Mouse (Mus musculus) C2C12 (cell line): ENCODE results near the gene Scarb1. TPM values are rescaled to one million over a fixed set of nuclear protein-coding genes. Genes with fewer than 3 reads are reported as not detected.

Experiments used
- H3K27me3 ChIP-seq: one replicate; pipeline ENCODE4 v1.6.1; 2011; ENCODE audit not compliant: control insufficient read depth, insufficient read depth, insufficient read length
- H3K36me3 ChIP-seq: one replicate; pipeline ENCODE4 v1.6.1; 2011; ENCODE audit not compliant: control insufficient read depth, insufficient read depth
- H3K4me3 ChIP-seq: one replicate; pipeline ENCODE4 v1.5.1; 2011; ENCODE audit warnings: mild to moderate bottlenecking, control low read depth; ENCODE audit not compliant: poor library complexity, insufficient read depth, severe bottlenecking
- H3K79me2 ChIP-seq: one replicate; pipeline ENCODE4 v1.6.1; 2011; ENCODE audit not compliant: control insufficient read depth, insufficient read depth
- H3K79me3 ChIP-seq: one replicate; pipeline ENCODE4 v1.6.1; 2011; ENCODE audit warnings: low read depth, control low read depth
- H3ac ChIP-seq: one replicate; pipeline ENCODE3; 2011; ENCODE audit warnings: low read depth; ENCODE audit not compliant: control insufficient read depth, insufficient read length
- CEBPB ChIP-seq: IDR thresholded peaks from one replicate; pipeline ENCODE4 v1.6.1; 2011; ENCODE audit warnings: low read depth, mild to moderate bottlenecking, control low read depth, moderate library complexity
- CTCF ChIP-seq: IDR thresholded peaks from one replicate; pipeline ENCODE4 v1.5.1; 2011; ENCODE audit not compliant: control insufficient read depth, insufficient read depth, insufficient read length
- FOSL1 ChIP-seq: IDR thresholded peaks from one replicate; pipeline ENCODE4 v1.8.0; 2011; ENCODE audit warnings: mild to moderate bottlenecking, low read length; ENCODE audit not compliant: poor library complexity, insufficient read depth, severe bottlenecking
- MAX ChIP-seq: IDR thresholded peaks from one replicate; pipeline ENCODE4 v1.6.1; 2011; ENCODE audit warnings: mild to moderate bottlenecking, control low read depth
- MYOD1 ChIP-seq: IDR thresholded peaks from one replicate; pipeline ENCODE4 v1.6.1; 2011; ENCODE audit warnings: low read depth; ENCODE audit not compliant: control insufficient read depth, insufficient read length
- MYOG ChIP-seq: IDR thresholded peaks from one replicate; pipeline ENCODE4 v1.6.1; 2011; ENCODE audit not compliant: control insufficient read depth, insufficient read length; ENCODE audit errors: extremely low read depth
- USF1 ChIP-seq: IDR thresholded peaks from one replicate; pipeline ENCODE4 v1.6.1; 2011; ENCODE audit warnings: low read depth, mild to moderate bottlenecking, control low read depth, moderate library complexity
- polyA plus RNA-seq: library from polyadenylated mRNA; unstranded; fragments of >200 nt; fragmentation: generic; extraction: Trizol; gene quantifications from one replicate; pipeline ENCODE4 v1.2.1, GENCODE M21; 2012; ENCODE audit warnings: missing spikeins

Gene Scarb1
- polyA plus RNA-seq, 1 experiment: 31.4 TPM

DNA sequence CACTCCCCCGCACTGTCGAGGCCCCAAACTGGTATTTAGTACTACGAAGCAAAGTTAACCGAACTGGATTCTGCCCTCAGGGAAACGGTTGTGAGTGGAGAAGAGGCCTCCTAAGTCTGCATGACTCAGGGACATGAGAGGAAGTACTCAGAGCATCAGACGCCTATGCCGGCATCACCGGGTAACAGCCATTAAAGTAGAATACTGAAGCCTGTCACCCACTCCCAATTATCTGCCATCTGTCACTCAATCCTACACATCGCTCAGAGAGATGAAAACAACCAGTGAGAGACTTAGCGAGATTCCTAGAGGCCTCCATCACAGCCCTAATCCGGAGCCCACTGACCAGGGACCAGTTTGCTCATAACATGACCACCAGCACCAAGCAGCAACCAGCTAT lies 26.9 kb downstream of the Scarb1 start:
- H3K79me2 ChIP-seq: no peaks in the 10 kb centered on the region
- H3K4me3 ChIP-seq: no peak overlapping the region
- TF ChIP-seq MYOG (no peak), MYOD1 (no peak), USF1 (no peak), FOSL1 (no peak), CTCF (no peak), CEBPB (no peak), MAX (no peak)
- no peaks in the 10 kb centered on the region for H3K36me3 ChIP-seq
- no peaks in the 10 kb centered on the region for H3K27me3 ChIP-seq
- H3ac ChIP-seq: no peak overlapping the region
- peaks cover 2% of the 10 kb centered on the region for H3K79me3 ChIP-seq

DNA sequence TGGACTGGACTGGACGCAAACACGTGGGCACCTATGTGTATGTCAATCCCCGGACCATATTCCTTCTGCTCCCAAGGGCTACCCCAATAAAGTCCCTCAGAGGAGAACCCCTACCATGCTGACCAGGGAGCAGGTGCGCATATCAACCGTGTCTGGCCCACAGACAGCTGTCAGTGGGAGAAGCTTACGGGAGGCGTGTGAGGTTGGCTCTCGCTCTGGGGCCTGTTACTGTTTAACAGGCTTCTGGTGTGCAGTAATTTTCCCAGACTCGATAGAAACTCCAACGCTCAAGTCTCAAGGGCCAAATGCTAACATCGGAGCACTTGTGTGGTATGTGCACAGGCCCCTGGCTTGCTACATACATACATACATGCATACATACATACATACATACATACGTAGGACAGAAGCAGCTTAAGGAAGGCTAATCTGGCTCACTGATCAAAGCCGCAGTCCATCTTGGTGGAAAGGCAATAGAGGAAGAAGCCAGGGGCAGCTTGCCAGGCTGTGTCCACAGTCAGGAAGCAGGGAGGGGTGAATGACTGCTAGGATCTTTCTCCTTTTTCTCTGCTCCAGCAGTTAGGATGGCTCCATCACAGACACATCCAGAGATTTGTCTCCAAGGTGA lies 27.8 kb downstream of the Scarb1 start:
- Histone ChIP-seq H3ac (no peak overlapping the region), H3K36me3 (no peaks in the 10 kb centered on the region), H3K27me3 (no peaks in the 10 kb centered on the region), H3K79me2 (no peaks in the 10 kb centered on the region), H3K4me3 (no peak overlapping the region), H3K79me3 (peaks cover 2% of the 10 kb centered on the region)
- TF ChIP-seq FOSL1 (no peak), USF1 (no peak), MAX (no peak), CTCF (no peak), MYOD1 (no peak), CEBPB (no peak), MYOG (no peak)

DNA sequence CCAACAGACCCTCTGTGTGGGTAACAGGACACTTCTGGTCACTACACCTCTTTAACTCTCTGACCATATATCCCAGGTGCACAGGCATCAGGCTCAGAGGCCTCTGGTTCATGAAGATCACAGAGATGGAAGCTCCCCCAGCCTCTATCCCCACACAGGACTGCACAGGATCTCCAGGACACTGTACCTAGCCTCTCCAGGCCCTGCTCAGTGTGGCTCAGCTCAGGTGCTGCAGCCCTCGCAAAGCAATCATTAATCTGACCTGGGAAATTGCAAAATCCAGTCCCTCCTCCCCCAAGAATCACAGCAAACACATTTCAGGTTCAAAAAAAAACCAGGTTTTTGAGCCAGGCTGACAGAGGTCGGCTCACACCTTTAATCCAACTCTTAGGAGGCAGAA lies 29.9 kb downstream of the Scarb1 start:
- Histone ChIP-seq H3K79me2 (no peaks in the 10 kb centered on the region), H3ac (no peak overlapping the region), H3K36me3 (no peaks in the 10 kb centered on the region), H3K4me3 (no peak overlapping the region), H3K79me3 (no peaks in the 10 kb centered on the region), H3K27me3 (no peaks in the 10 kb centered on the region)
- TF ChIP-seq MYOD1 (no peak), USF1 (no peak), FOSL1 (no peak), MAX (no peak)

DNA sequence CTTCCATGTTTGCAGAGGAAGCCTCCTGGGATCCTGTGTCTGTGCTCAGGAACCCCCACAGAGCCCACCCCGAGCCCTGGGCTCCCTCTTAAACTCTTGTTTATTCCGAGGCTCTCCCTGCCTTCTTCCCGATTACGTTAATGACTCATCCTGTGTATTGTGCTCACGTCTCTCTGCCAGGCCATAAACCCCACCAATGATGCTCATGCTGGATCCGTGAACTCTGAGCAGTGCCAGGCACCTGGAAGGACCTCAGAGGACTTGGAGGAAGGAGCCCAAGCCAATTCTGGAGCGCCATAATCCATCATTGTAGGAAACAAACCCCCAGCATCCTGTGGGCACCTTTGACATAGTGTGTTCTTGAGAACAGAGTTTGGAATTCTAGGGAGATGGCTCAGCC lies 31.7 kb downstream of the Scarb1 start:
- H3K79me2 ChIP-seq: no peaks in the 10 kb centered on the region
- no peak overlapping the region for H3ac ChIP-seq
- no peaks in the 10 kb centered on the region for H3K79me3 ChIP-seq
- no peaks in the 10 kb centered on the region for H3K27me3 ChIP-seq
- TF ChIP-seq CEBPB (no peak), MYOD1 (no peak), USF1 (no peak), CTCF (no peak), MYOG (no peak), MAX (no peak), FOSL1 (no peak)
- no peaks in the 10 kb centered on the region for H3K36me3 ChIP-seq
- no peak overlapping the region for H3K4me3 ChIP-seq

- no peak overlapping the region for H3ac ChIP-seq
These were observed 34.1 kb downstream of the Scarb1 start for GRCm38 (mm10) chr5:125306824-125307223.

DNA sequence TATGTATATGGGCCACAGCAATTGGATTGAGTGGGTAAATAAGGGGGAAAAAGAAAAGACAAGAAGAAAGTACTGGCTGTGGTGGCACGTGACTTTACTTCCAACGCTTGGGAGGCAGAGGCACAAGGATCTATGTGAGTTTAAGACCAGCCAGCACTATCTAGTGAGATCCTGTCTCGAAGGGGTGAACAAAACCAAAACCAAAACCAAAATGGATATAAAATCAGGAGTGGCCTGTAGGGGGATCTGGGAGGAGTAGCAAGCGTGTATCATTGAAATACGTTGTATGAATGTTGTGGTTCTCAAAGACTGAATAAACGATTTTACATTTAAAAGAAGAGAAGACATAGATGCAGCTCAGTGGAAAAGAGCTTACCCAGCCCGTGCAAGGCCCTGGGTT lies 34.5 kb downstream of the Scarb1 start:
- H3K27me3 ChIP-seq: no peaks in the 10 kb centered on the region
- no peaks in the 10 kb centered on the region for H3K79me3 ChIP-seq
- peaks cover 3% of the 10 kb centered on the region for H3K36me3 ChIP-seq
- no peaks in the 10 kb centered on the region for H3K79me2 ChIP-seq
- no peak overlapping the region for H3K4me3 ChIP-seq
- TF ChIP-seq CEBPB (no peak), MYOD1 (no peak), CTCF (no peak), USF1 (no peak), FOSL1 (no peak), MAX (no peak), MYOG (no peak)
- no peak overlapping the region for H3ac ChIP-seq

More at GRCm38 (mm10) chr5:125306824-125307223, 34.1 kb downstream of the Scarb1 start:
- Histone ChIP-seq H3K79me3 (no peaks in the 10 kb centered on the region), H3K27me3 (no peaks in the 10 kb centered on the region), H3K4me3 (no peak overlapping the region), H3K36me3 (peaks cover 3% of the 10 kb centered on the region), H3K79me2 (no peaks in the 10 kb centered on the region)
- TF ChIP-seq MYOD1 (no peak), MYOG (no peak), USF1 (no peak)
